Mouse (Mus musculus) frontal cortex, postnatal 25 days (tissue): ENCODE data around the gene Slc17a7.
A peak's percentile ranks its signal among the peaks of the same experiment; 100 is the strongest.
"Not testable (repeated sequence)": the region's sequence is repeated elsewhere in the genome, so short reads cannot be mapped to it uniquely, and the experiment has no call there.

Experiments
- DNase-seq, 2 experiments: peaks; one replicate each; pipeline ENCODE4 v3.0.0; 2022; ENCODE audit warnings: low spot score in 2 of 2

The Slc17a7 gene

DNA sequence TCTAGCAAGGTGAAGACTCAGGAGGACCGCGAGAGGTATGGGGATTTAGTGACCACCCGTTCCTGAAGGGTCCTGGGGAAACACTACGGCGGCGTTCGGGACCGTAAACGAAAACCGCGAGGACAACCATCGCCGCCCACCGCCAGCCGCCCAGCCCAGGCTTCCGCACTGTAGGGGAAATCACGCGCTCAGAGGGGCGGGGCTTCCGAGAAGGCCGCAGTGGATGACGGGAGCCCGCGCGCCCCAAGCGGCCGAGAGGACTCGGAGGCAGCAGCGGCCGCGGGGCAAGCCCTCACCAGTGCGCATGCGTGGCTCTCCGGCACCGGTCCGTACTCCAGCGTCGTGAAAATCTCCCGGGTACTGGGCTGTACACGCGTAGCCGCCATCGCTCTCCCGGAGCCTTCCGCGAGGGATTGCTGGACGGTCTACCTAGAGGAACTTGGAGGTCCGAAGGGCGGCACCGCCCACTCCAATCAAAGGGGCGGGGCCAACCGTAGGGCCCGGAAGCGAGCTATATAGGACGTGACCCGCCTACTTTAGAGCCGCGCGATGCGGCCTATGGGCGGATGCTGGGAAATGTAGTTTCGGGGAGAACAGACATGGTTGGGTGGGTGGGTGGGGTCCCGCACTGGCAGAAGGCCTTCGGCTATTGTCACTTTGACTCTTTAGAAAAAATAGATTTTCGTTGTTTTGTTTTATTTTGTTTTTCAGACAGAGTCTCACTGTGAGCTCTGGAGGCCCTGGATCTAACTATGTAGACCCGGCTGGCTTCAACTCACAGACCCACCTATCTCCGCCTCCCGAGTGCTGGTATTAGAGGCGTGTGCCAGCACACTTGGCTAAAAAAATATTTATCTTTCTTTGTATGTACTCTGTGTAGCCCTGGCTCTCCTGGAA, 9.4 kb upstream of the Slc17a7 start, which contains the start of the genes Pih1d1 and Aldh16a1:
Pih1d1 (plus strand) TSS at position 208 of the 897 bp plus-strand sequence.
Aldh16a1 (minus strand) TSS at position 489 of the 897 bp plus-strand sequence.
- DNase-seq = peak; percentile 97

- DNase-seq = no peak
Measured at GRCm38 (mm10) chr7:45154993-45155514, 8.7 kb upstream of the Slc17a7 start.

GRCm38 (mm10) chr7:45155590-45155989, 8.2 kb upstream of the Slc17a7 start:
- DNase-seq = no peak

DNA sequence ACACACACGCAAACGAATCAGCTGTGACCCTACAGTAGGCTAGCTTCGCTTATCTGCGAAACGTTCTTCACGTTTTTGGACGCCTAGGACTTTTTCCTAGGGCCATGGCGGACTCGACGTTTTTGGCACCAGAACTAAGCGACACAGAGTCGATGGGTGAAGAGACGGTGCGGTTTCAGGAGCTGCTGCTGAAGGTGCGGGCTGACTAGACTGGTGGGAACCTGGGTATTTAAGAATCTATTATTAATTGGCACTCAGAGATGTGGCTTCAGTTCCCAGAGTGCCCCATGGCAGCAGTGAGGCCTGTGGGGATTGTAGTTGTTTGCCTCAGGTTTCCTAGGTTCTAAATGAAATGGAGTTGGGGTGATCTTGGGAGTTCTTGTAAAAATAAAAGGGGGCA, 7.5 kb upstream of the Slc17a7 start:
- DNase-seq = no peak

- DNase-seq = no peak
Measured at GRCm38 (mm10) chr7:45157459-45157858, 6.3 kb upstream of the Slc17a7 start.

- no peak for DNase-seq
Measured at GRCm38 (mm10) chr7:45158991-45159390, 4.8 kb upstream of the Slc17a7 start.

DNA sequence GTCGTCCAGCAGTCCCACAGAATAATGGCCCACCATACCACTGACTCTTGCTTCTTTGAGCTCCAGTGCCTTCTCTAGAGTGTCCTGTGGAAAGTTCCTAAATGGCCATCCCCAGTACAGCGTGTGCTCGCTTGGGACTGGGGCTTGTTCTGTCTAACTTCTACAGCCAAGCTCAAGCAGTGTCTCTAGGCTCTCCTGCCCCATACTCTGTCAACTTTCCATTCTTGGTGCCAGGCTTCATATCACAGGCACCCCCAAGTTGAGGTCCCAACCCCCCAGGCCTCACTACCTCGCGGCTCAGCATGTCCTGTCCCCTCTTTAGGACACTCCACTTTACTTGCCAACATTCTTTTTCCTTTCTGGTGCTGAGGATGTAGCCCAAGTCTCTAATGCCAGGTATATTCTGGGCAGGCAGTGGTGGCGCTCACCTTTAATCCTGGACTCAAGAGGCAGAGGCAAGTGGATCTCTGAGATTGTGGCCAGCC, 3.4 kb upstream of the Slc17a7 start:
- DNase-seq = no peak

DNA sequence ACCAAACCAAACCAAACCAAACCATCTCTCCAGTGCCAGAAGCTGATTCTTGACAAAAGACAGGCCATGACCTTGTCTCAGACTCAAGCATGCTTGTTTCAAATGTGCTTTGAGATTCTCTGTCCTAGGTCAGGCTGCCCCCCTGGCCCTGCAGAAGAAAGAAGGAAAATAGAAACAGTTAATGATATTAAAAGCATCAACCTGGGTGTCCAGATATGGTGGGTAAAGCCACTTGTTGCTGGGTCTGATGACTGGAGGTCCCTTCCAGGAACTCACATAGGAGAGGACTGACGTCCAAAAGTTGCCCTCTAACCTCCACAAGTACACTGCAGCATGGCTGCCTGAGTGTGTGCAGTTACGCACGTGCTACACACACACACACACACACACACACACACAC, 2.9 kb upstream of the Slc17a7 start:
- no peak for DNase-seq

GRCm38 (mm10) chr7:45161612-45162473, 1.9 kb upstream of the Slc17a7 start:
- DNase-seq = peak; percentile 89 to 90

DNA sequence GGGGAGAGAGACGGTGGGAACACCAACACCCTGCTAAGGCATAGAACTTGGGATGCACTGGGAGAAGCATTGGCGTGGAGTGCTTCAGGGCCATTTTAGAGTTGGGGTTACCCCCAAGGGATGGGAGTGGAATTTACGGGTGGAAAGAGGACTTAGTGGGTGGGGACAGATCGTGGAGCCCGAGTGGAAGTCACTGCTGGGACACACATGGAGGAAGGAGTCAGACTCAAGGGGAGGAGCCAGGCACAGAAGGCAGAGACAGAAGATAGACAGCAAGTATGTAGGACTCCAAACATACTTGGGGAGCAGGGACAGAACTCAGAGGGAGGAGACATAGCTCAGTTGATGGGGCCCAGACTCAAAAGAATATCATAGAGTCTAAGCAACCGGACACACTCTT, 1.2 kb upstream of the Slc17a7 start:
- DNase-seq = no peak

DNA sequence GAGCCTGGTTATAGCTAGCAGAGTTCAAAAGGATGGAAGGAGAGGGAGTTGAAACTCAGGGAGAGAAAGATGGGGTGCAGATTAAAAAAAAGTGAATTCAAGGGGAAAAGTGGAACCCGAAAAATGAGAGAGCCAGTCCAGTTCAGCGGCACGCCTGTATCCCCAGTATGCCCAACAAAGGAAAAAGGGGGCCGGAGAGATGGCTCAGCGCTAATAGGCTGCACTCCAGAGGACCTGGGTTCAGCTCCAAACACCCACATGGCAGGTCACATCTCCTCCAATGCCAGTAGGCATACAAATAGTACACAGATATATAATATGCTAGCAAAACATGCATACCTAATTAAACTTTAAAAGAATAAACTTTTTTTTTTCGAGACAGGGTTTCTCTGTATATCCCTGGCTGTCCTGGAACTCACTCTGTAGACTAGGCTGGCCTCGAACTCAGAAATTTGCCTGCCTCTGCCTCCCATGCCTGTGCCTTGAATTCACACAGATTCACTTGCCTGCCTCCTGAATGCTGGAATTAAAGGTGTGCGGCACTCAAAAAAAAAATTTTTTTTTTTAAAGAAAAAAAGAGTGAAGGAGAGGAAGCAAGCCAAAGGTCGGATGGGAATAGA, 643 bp upstream of the Slc17a7 start:
- no peak for DNase-seq

- no peak for DNase-seq
Measured at GRCm38 (mm10) chr7:45164833-45165232, 1.1 kb downstream of the Slc17a7 start.

DNA sequence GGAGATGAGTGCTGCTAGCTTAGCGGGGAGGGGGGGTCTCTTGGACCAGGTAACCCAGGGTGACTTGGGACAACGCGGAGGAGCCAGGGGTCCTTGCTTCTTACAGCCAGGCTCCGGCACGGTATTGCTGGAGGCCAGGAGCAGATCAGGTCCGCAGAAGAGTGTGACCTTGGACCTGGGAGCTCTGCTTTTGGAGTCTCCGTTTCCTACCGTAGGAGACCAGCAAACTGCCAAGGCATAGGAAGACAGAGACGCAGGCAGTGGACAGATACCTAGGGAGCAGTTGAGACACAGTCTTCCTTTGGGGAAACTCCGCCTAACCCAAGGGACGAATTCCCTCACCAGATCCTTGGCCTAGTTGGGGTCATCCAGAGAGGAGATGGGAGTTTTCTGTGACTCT, 2.0 kb downstream of the Slc17a7 start:
- no peak for DNase-seq

- no peak for DNase-seq
Measured at GRCm38 (mm10) chr7:45166950-45167401, 3.2 kb downstream of the Slc17a7 start.

GRCm38 (mm10) chr7:45167761-45168445, 4.2 kb downstream of the Slc17a7 start:
- no peak for DNase-seq

DNA sequence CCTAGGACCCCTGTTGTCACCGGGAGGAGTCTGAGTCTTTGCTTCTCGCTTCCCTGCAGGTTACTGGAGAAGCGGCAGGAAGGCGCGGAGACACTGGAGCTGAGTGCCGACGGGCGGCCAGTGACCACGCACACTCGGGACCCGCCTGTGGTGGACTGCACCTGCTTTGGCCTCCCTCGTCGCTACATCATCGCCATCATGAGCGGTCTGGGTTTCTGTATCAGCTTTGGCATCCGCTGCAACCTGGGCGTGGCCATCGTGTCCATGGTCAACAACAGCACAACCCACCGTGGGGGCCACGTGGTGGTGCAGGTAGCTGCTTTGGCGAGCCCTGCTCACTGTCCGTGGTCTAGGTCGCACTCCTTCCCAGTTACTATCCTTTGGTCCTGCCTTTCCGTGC, 4.9 kb downstream of the Slc17a7 start:
- no peak for DNase-seq

DNA sequence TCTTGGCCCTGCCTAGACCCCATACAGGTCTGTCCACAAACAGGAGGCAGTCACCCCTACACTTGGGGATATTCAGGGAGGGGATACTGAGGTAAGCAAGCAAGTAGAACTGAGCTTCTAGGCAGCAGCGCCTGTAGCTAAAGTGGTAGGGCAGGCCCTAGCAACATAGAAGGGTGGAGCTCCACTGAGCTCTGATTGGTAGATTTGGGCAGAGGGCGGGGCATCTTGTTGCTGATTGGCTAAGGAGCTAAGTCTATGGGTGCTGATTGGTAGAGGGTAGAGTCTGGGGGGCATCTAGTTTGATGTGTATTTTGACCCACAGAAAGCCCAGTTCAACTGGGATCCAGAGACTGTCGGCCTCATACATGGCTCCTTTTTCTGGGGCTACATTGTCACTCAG, 5.7 kb downstream of the Slc17a7 start:
- DNase-seq = no peak

GRCm38 (mm10) chr7:45172974-45173373, 9.2 kb downstream of the Slc17a7 start:
- DNase-seq = no peak

DNA sequence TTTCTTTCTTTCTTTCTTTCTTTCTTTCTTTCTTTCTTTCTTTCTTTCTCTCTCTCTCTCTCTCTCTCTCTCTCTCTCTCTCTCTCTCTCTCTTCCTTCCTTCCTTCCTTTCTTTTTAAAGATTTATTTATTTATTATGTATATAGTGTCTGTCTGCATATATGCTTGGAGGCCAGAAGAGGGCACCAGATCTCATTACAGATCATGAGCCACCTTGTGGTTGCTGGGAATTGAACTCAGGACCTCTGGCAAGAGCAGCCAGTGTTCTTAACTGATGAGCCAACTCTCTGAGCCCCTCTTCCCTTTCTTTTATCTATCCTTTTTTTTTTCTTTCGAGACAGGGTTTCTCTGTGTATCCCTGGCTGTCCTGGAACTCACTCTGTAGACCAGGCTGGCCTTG, 10.0 kb downstream of the Slc17a7 start:
- not testable (repeated sequence) for DNase-seq

GRCm38 (mm10) chr7:45174567-45175280, 11.0 kb downstream of the Slc17a7 start:
- no peak for DNase-seq
